Mouse (Mus musculus): ENCODE measurements around the gene Cdh18. TPM values are rescaled to one million over a fixed set of nuclear protein-coding genes. Genes with fewer than 3 reads are reported as not detected.
"Not testable (repeated sequence)": the region's sequence is repeated elsewhere in the genome, so short reads cannot be mapped to it uniquely, and the experiment has no call there.

Gene Cdh18
- total and polyA plus RNA-seq, 3 experiments, result not detected

DNA sequence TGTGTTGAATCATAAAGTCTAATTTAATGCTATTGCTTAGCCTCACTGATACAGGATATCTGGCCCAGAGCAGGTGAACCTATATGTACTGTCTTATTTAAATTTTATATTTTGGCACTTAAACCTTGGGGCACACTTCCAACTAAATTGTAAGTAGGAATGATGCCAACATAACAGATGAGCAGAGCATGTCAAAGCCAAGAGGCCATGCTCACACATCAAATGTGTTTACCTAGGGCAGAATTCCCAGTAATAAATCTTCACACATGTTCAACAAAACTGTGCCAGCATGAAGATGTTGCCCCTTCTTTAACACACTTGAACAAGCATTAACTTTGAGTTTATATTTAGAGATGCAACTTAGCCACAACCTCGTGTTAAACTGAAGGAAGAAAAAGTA is 177.8 kb downstream of the Cdh18 start:
- DNase-seq (ENCODE audit: low read depth, low spot score), result no peak
- no peak overlapping the region for H3K9ac ChIP-seq (ENCODE audit: control insufficient read depth, low read depth, low read length, poor library complexity, severe bottlenecking)
- no peaks in the 10 kb centered on the region for H3K27me3 ChIP-seq (ENCODE audit: control insufficient read depth in 1 of 2, insufficient read depth in 2 of 2, low read length in 2 of 2)
- H3K4me3 ChIP-seq (ENCODE audit: control insufficient read depth in 1 of 2, insufficient read depth in 1 of 2, low read depth in 2 of 2, low read length in 2 of 2), result no peak overlapping the region
- H3K27ac ChIP-seq (ENCODE audit: control insufficient read depth, low read depth, low read length), result no peak overlapping the region
- no peaks in the 10 kb centered on the region for H3K79me2 ChIP-seq (ENCODE audit: control insufficient read depth, insufficient read depth, low read length, poor library complexity)
- TF ChIP-seq MEF2A (IDR thresholded peaks at IDR 0.05; ENCODE audit: extremely low read depth, insufficient replicate concordance, low read depth, low read length, poor library complexity, severe bottlenecking) (no peak), NRF1 (IDR thresholded peaks at IDR 0.05; ENCODE audit: insufficient read depth, low read depth, low read length, poor library complexity, severe bottlenecking) (no peak), EP300 (IDR thresholded peaks at IDR 0.05; ENCODE audit: low read depth in 1 of 2, low read length in 2 of 2) (no peak), POLR2AphosphoS2 (IDR thresholded peaks at IDR 0.05; ENCODE audit: low read length) (no peak), BHLHE40 (IDR thresholded peaks at IDR 0.05; ENCODE audit: borderline replicate concordance, low read depth, low read length) (no peak), GABPA (IDR thresholded peaks at IDR 0.05; ENCODE audit: low read depth, low read length) (no peak)
- H3K36me3 ChIP-seq (ENCODE audit: control insufficient read depth in 1 of 2, insufficient read depth in 2 of 2, low read length in 2 of 2), result no peaks in the 10 kb centered on the region
- no peaks in the 10 kb centered on the region for H3K4me1 ChIP-seq (ENCODE audit: control insufficient read depth in 1 of 2, insufficient read depth in 2 of 2, low read length in 2 of 2)
- no peaks in the 10 kb centered on the region for H3K9me3 ChIP-seq (replicated peaks; ENCODE audit: insufficient read depth, low read length)

GRCm38 (mm10) chr15:22733039-22733438 is 184.2 kb downstream of the Cdh18 start:
- no peaks in the 10 kb centered on the region for H3K4me1 ChIP-seq (ENCODE audit: control insufficient read depth in 1 of 2, insufficient read depth in 2 of 2, low read length in 2 of 2)
- H3K9me3 ChIP-seq (replicated peaks; ENCODE audit: insufficient read depth, low read length), result no peaks in the 10 kb centered on the region
- no peak for DNase-seq (ENCODE audit: low read depth, low spot score)
- H3K9ac ChIP-seq (ENCODE audit: control insufficient read depth, low read depth, low read length, poor library complexity, severe bottlenecking), result no peak overlapping the region
- H3K4me3 ChIP-seq (ENCODE audit: control insufficient read depth in 1 of 2, insufficient read depth in 1 of 2, low read depth in 2 of 2, low read length in 2 of 2), result no peak overlapping the region
- H3K79me2 ChIP-seq (ENCODE audit: control insufficient read depth, insufficient read depth, low read length, poor library complexity), result no peaks in the 10 kb centered on the region
- no peaks in the 10 kb centered on the region for H3K27me3 ChIP-seq (ENCODE audit: control insufficient read depth in 1 of 2, insufficient read depth in 2 of 2, low read length in 2 of 2)
- TF ChIP-seq ZMIZ1 (IDR thresholded peaks at IDR 0.05; ENCODE audit: low read depth, low read length) (no peak), RAD21 (IDR thresholded peaks at IDR 0.05; ENCODE audit: low read depth, low read length) (no peak), GATA1 (IDR thresholded peaks at IDR 0.05; ENCODE audit: low read depth, low read length) (no peak), KAT2A (conservative IDR thresholded peaks at IDR 0.05; ENCODE audit: low read depth, low read length) (no peak), CHD1 (IDR thresholded peaks at IDR 0.05; ENCODE audit: low read depth, low read length) (no peak), ZKSCAN1 (IDR thresholded peaks at IDR 0.05; ENCODE audit: low read depth, low read length) (no peak), MYC (IDR thresholded peaks at IDR 0.05; ENCODE audit: low read depth, low read length) (no peak), CTCF (IDR thresholded peaks at IDR 0.05 in 2 of 3, conservative IDR thresholded peaks at IDR 0.05 in 1 of 3; ENCODE audit: control insufficient read depth in 1 of 3, insufficient read depth in 1 of 3, low read depth in 2 of 3, low read length in 3 of 3, poor library complexity in 1 of 3, severe bottlenecking in 1 of 3) (no peak), TBP (IDR thresholded peaks at IDR 0.05; ENCODE audit: low read depth, low read length) (no peak)
- H3K27ac ChIP-seq (ENCODE audit: control insufficient read depth, low read depth, low read length), result no peak overlapping the region
- H3K36me3 ChIP-seq (ENCODE audit: control insufficient read depth in 1 of 2, insufficient read depth in 2 of 2, low read length in 2 of 2), result no peaks in the 10 kb centered on the region

GRCm38 (mm10) chr15:22736165-22736564 is 187.3 kb downstream of the Cdh18 start:
- no peaks in the 10 kb centered on the region for H3K36me3 ChIP-seq (ENCODE audit: control insufficient read depth in 1 of 2, insufficient read depth in 2 of 2, low read length in 2 of 2)
- H3K79me2 ChIP-seq (ENCODE audit: control insufficient read depth, insufficient read depth, low read length, poor library complexity), result no peaks in the 10 kb centered on the region
- H3K9ac ChIP-seq (ENCODE audit: control insufficient read depth, low read depth, low read length, poor library complexity, severe bottlenecking), result no peak overlapping the region
- no peak for TF ChIP-seq CHD1 (IDR thresholded peaks at IDR 0.05; ENCODE audit: low read depth, low read length)
- no peak for TF ChIP-seq MYB (IDR thresholded peaks at IDR 0.05; ENCODE audit: low read depth, low read length)
- no peak overlapping the region for H3K4me3 ChIP-seq (ENCODE audit: control insufficient read depth in 1 of 2, insufficient read depth in 1 of 2, low read depth in 2 of 2, low read length in 2 of 2)
- H3K9me3 ChIP-seq (replicated peaks; ENCODE audit: insufficient read depth, low read length), result no peaks in the 10 kb centered on the region
- no peak for DNase-seq (ENCODE audit: low read depth, low spot score)
- no peak overlapping the region for H3K27ac ChIP-seq (ENCODE audit: control insufficient read depth, low read depth, low read length)
- no peaks in the 10 kb centered on the region for H3K4me1 ChIP-seq (ENCODE audit: control insufficient read depth in 1 of 2, insufficient read depth in 2 of 2, low read length in 2 of 2)
- no peaks in the 10 kb centered on the region for H3K27me3 ChIP-seq (ENCODE audit: control insufficient read depth in 1 of 2, insufficient read depth in 2 of 2, low read length in 2 of 2)

DNA sequence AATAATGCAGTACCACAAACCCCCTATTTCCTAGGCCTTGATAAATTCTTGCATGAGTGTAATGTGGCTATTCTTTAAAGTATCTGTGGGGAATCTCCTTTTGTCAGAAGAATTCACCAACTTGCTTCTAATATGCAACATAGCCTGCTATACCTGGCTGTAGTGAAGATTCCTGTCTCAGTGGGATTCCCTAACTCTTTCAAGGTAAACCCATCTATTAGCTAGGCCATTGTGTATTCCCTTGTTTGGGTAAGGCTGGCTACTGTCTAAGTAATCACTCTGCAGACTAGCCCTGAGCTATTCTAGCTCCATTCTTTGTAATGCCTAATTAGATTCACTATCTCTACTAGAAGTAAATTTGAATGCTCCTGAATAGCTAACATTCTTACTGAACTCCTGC is 212.4 kb downstream of the Cdh18 start:
- not testable (repeated sequence) for H3K9me3 ChIP-seq (replicated peaks; ENCODE audit: insufficient read depth, low read length); H3K27me3 ChIP-seq (ENCODE audit: control insufficient read depth in 1 of 2, insufficient read depth in 2 of 2, low read length in 2 of 2); H3K9ac ChIP-seq (ENCODE audit: control insufficient read depth, low read depth, low read length, poor library complexity, severe bottlenecking); H3K4me1 ChIP-seq (ENCODE audit: control insufficient read depth in 1 of 2, insufficient read depth in 2 of 2, low read length in 2 of 2); H3K79me2 ChIP-seq (ENCODE audit: control insufficient read depth, insufficient read depth, low read length, poor library complexity); H3K27ac ChIP-seq (ENCODE audit: control insufficient read depth, low read depth, low read length); H3K4me3 ChIP-seq (ENCODE audit: control insufficient read depth in 1 of 2, insufficient read depth in 1 of 2, low read depth in 2 of 2, low read length in 2 of 2); H3K36me3 ChIP-seq (ENCODE audit: control insufficient read depth in 1 of 2, insufficient read depth in 2 of 2, low read length in 2 of 2); DNase-seq (ENCODE audit: low read depth, low spot score)

DNA sequence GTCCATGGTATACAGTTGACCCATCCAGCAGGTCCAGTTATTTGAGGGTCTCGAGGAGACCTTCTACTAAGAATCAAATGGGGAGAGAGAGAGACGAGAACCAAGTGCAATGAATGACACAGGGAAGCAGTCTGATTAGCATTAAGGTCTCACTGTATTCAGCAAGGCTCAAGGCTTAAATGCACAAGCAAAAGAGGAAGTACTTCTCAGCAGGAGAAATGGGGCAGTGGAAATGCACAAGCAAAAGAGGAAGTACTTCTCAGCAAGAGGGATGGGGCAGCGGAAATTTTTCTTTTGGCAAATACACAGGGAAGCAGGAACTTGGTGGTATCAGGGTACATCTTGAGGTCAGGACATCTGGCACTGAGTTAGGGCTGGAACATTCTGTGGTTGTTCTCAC is 217.8 kb downstream of the Cdh18 start:
- H3K36me3 ChIP-seq (ENCODE audit: control insufficient read depth in 1 of 2, insufficient read depth in 2 of 2, low read length in 2 of 2); H3K9me3 ChIP-seq (replicated peaks; ENCODE audit: insufficient read depth, low read length); H3K4me1 ChIP-seq (ENCODE audit: control insufficient read depth in 1 of 2, insufficient read depth in 2 of 2, low read length in 2 of 2); H3K4me3 ChIP-seq (ENCODE audit: control insufficient read depth in 1 of 2, insufficient read depth in 1 of 2, low read depth in 2 of 2, low read length in 2 of 2); H3K27me3 ChIP-seq (ENCODE audit: control insufficient read depth in 1 of 2, insufficient read depth in 2 of 2, low read length in 2 of 2); H3K79me2 ChIP-seq (ENCODE audit: control insufficient read depth, insufficient read depth, low read length, poor library complexity); H3K9ac ChIP-seq (ENCODE audit: control insufficient read depth, low read depth, low read length, poor library complexity, severe bottlenecking); H3K27ac ChIP-seq (ENCODE audit: control insufficient read depth, low read depth, low read length): not testable (repeated sequence)
- peak; percentile 37 for DNase-seq (ENCODE audit: low read depth, low spot score)
